Mouse (Mus musculus): ENCODE data around the gene Prtn3.

Gene Prtn3

DNA sequence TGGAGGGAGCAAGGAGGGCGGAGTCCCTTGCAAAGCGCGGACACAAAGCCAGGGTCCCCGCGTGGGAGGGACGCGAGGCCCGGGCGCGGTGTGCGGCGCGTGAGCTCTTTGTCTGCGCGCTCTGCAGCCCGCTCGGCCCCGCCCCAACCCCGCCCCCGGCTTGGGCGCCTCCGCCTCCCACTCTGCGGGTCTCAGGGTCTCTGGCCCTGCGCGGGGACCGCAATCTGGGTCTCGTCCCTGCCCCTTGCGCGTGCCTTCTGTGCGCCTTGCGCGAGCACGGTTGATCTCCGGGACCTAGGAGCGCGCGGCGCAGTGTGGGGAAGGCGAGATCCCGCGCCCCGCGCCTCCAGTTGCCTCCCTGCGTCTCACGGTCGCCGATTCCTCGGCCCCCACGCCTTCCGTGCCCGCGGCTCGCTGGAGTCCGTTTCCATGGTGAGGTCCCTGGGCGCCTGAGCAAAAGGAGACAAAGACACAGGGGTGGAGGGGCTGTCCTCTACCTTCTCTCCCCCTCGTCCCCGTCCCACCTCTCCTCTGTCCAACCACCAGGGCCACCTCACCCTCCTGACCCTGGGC lies at the start of gene Prtn3, which contains the start of gene Plppr3:
Gene Prtn3 (plus strand): TSS at position 187 of the 573 bp plus-strand sequence.
Gene Plppr3 (minus strand): TSS at position 345 of the 573 bp plus-strand sequence.
- DNase-seq (ENCODE audit: low spot score) = peak; percentile 75

DNA sequence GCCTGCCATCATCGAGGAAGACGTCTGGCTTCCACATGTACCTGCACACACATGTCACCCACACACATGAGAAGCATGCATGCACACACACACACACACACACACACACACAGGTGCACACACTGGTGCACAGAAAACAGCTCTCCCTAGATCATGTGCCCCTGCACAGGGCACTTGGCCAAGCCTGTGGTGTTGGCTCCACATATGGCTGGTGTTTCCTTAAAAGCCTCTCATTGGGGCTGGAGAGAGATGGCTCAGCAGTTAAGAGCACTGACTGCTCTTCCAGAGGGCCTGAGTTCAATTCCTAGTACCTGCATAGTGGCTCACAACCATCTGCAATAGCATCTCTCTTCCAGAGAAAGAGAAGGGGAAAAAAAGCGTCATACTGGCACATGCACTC lies 42.7 kb upstream of the Prtn3 start:
- DNase-seq (ENCODE audit: low spot score) = peak; percentile 50

DNA sequence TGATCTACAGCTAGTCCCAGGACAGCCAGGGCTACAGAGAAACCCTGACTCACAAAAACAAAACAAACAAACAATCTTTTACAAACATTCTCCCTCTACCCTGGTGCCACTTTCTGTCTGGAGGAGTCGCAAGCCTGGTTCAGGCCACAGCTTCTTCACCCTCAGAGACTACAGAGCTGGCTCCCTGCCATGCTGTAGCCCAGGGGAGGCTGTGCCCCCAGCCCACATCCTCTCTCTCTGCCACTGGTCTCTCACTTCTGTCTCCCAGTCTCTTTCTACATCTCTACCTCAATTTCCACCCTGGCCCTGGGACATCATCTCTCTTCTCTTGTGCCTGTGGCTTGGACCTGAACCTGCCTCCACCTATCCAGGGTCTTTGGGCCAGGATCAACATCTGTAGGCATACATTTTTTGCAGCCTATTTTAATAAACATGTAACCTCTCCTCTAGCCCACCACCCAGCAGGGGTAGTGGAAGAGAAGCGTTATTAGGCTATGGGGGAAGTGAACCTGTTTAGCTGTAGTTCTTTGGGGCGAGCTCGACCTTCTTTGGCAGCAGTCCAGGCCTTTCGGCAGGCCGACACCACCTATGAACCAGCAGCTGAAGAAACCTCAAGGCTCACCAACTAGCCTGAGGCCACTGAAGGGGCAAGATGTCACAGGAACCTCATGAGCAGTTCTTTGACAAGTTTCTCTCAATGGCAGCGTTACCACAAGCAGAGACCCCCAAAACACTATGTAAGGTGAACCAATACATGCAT lies 42.1 kb upstream of the Prtn3 start:
- no peak for DNase-seq (ENCODE audit: low spot score)

DNA sequence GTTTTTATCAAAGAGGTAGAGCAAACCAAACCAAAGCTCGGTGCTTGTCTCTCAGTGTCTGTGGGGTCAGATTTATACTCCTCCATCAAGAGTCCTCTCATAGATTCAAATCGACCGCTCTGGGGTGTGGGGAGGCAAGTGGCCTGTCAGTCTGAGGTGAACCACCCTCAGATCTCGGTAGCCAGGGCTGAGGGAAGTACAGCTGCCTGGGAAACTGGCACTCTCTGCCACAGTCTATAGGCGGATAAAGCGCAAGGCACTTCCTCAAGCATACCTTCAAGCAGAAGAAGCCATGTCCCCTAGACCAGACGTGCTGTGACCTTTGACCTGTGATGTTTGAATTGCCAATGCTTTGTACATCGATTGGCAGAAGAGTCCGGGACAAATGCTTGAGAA lies 41.5 kb upstream of the Prtn3 start:
- DNase-seq (ENCODE audit: low spot score) = no peak

DNA sequence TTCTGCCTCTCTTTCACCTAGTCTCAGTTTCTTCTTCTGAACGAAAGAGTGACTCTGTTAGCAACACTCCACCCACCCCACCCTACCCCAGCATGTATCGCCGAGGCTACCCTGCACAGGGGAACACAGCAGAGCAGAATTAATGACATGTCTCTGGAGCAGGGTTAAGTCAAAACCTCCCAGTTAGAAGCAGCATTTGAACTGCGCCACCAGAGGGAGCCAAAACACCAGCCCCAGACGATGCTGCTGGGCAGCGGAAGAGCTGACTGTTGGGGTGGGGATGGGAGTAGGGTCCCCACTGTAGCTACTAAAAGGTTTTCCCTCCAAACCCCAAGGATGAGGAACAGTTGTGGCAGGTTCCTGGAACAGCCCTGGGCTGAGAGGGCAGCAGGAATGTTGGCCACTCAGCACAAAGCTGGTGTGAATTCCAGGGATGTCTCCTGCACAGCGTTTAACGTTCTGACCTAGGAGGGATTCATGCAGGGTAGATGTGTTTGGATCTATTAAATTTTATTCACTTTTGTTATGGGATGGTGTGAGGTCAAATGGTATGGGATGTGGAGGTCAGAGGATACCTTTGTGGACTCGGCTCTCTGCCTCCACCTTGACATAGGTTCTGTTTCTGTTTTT lies 39.4 kb upstream of the Prtn3 start:
- DNase-seq (ENCODE audit: low spot score) = peak; percentile 84

DNA sequence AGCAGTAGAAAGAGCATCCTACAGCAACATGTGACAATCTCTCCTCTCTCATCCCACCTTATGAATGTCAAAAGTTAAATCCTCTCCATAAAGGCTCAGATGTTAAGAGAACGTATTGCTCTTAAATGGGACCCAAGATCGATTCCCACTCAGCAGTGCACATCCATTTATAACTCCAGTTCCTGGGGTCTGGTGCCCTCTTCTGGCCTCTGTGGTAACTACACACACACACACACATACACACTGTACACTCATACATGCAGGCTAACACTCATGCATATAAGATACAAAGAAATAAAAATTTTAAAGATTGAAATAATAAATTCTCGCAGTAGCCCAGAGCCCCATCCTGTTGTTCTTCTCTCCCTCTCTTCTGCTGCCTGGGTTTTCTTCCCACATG lies 37.4 kb upstream of the Prtn3 start:
- no peak for DNase-seq (ENCODE audit: low spot score)

DNA sequence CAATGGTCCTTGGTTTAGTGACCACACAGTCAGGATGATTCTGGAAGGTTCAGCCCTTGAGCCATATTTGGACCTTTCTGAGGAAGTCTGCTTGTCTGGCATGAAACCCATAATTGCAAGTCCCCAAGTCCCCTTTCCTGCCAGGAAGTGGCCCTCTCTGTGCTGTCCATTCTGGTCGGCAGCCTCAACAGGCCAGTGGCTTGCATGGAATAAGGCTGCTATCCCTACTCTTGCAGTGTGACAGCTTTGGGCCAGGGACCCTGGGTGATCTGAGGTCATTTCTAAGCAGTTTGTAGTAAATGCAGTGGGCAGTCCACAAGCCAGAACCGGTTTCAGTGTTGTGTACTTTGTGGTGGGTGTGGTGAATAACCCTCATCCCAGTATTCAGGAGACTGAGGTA lies 36.1 kb upstream of the Prtn3 start:
- no peak for DNase-seq (ENCODE audit: low spot score)

DNA sequence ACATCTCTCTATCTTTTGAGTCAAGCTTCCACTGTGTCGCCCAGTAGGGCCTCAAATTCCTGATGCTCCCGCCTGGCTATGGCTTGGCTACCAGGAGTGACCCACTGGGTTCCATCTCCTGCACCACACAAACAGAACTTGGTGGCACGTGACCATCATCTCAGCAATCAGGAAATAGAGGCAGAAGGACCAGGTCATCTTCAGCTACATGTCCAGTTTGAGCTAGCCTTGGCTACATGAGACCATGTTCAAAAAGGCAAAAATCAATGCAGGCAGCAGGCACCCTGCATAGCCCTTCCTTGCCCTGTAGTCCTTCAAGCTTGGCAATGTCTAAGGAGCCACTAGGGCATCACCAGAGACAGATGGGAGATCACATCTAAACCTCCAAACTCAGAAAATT lies 34.2 kb upstream of the Prtn3 start:
- no peak for DNase-seq (ENCODE audit: low spot score)

DNA sequence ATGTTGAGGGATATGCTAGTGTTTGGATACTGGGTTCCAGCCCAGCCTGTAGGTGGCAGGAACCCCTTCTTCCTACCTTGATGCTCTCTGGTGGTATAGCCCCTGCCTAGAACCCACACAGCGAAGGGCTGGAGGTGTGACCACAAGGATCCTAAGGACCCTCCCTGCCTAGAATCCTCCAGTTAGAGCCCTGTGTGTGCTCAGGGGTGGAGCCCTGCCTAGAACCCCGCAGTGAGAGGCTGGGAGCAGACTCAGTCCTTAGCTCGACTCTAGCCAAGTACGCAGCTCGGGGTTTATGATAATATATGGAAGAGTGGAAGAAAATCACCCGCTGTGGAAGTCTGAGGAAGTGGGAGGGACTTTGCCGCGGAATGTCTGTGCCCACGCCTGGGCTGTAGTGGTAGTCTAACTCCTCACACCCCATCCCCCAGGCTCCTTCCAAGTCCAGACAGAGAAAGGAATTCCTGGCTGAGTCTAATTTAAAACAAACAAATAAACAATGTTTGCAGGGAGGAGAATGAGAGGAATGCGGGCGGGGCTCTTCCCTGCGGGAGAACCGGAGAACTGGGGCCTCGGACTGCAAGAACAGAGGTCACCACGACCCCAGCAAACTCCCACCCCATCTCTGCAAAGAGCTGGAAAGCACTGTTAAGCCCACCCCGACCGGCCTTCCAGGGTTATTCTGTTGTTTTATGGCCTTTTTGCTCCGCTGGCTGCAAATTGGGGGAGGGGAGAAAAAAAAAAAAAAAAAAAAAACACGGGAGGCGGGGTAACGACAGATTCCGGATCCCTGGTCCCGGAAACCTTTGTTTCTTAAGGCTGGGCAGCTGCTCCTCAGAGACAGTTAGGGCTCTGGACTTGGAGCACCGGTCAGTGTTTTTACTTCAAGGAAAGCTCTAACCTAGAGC lies 33.4 kb upstream of the Prtn3 start:
- peak; percentile 73 for DNase-seq (ENCODE audit: low spot score)

DNA sequence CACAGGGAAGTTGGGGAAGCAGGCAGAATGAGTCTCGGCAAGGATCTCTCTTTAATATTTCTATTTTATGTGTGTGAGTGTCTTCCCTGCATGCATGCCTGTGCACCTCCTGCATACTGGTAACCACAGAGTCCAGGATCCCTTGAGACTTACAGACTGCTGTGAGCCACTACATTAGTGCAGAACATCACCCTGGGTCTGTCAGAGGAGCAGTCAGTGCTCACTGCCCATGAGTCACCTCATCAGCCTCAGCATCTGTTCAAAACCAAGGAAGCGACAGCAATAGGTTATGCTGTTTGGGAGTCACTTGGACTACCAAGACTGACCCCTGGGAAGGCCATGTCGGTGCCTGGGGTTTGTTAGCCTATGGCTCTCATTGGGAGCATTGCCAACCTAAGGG lies 32.0 kb upstream of the Prtn3 start:
- peak; percentile 74 for DNase-seq (ENCODE audit: low spot score)

DNA sequence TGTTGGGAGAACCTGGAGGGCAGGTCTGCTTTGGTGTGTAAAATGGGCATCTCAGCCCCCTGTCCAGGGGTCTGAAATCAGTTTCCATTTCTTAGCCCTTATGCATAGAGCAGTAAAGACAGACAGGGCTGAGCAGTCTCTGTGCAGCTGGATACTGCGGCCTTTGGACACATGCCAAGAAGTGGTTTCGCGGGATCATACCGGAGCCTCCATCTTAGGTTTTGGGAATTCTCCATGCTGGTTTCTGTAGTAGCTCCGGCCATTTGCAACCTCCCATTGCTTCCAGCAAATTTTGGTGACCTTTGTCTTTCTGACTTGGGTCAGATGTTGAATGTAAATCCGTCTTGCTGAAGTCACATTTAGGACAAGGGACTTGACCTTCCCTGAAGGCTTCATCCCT lies 30.8 kb upstream of the Prtn3 start:
- peak; percentile 74 for DNase-seq (ENCODE audit: low spot score)

DNA sequence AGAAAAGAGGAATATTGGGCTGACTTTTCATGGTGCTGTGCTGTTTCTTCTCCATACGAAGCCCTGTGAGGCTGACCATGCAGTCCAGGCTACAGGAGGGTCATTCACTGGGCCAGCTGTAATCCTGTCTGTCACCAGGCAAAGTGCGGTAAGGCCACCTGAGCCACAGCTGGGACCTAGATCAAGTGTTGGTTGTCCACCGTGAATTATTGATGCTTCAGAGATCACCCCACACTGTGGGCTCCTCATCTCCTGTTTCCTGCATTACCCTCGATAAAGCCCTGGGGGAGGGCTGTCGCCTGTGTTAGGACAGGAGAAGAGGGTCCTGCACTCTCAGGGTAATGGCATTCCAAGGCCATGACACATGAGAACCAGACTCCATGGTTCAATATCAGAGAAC lies 27.7 kb upstream of the Prtn3 start:
- DNase-seq (ENCODE audit: low spot score) = no peak

DNA sequence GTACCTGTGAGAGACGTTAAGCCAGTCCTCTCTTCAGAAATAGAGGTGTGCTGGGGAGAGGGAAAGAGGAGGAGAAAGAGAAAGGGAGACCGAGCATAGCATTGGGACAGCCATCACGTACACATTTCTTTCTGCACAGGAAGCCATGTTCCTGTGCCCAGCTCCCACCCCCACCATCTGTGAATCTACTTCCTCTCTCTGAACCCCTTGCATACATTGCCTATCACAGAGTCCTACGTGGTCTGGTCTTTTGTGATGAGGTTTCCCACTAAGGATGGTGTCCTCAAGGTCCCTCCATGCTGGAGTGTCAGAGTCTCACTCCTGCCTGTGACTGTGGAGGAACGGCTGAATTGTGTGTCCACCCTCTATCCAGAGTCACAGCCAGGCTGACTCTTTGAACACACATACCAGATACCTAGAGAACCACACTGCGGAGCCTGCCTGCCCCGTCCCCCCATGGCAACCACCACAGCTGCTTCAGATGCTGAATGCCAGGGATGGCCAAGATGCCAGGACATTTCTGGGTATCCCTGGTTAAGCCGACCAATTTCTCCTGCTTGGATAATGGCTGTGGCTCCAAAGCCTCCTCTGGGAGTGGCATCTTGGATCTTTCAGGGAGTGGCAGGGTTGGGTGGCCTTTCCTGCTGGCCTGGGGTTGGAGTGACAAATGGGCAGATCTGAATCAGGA lies 24.2 kb upstream of the Prtn3 start:
- DNase-seq (ENCODE audit: low spot score) = no peak

DNA sequence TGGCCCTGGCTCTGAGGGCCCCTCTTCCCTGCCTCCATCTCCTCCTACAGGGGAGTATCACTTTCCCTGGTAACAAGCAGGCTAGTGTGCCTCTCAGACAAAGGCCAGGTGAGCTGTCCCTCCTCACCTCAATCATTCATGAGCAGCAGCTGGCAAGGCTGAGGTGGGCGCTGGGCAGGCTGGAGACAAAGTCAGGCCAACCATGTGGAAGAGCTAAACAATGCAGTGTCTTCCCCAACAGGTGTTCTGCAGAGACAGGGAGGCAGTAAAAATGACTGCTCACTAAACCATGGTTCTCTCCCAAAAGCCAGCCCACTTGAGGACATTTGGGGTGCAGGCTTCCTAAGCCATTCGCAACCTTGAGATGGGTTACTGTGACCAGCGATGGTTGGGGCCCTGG lies 22.6 kb upstream of the Prtn3 start:
- no peak for DNase-seq (ENCODE audit: low spot score)

DNA sequence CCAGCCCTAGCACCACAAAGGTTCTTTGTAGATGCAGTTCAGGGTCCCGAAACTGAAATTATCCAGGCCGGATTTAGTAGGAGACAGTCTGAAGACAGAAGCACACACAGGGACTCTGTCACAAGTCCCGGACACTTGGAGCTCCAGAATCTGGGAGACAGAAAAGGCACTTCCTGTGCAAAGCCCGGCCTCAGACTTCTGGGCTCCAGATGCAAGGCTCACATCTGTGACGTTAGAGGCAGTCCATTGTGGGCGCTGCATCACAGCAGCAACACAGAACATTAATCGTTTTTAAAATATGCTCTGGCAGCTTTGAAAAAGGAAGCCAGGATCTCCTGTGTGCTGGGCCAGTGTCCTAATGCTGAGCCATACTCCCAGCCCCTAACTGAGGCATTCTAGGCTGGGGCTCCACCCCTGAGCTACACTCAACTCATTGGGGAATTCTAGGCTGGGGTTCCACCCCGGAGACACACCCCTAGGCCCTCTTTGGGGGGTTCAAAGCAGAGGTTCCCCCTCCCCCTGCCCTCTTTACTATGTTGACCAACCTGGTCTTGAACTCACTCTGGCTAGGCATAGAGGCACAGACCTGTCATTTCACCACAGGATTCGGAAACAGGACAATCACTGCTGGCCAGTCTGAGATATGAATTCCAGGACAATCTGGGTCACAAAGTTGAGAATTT lies 22.0 kb upstream of the Prtn3 start:
- DNase-seq (ENCODE audit: low spot score) = no peak

DNA sequence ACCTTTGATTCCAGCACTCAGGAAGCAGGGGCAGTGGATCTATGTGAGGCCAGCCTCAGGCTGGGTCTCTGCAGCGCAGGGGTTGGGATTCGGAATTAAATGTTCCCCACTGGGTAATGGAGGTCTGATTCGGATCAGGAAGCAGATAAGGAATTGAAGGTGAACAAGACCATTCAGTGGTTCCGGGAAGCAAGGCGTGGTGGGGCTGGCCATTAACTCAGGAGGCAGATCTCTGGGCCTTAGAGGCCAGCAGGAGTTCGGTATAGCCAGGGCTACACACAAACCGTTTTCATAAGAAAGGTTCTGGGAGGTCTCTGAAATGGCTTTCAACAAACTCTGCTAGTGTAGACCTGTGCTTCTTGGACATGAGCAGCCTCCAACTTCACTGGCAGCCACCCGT lies 21.4 kb upstream of the Prtn3 start:
- no peak for DNase-seq (ENCODE audit: low spot score)

DNA sequence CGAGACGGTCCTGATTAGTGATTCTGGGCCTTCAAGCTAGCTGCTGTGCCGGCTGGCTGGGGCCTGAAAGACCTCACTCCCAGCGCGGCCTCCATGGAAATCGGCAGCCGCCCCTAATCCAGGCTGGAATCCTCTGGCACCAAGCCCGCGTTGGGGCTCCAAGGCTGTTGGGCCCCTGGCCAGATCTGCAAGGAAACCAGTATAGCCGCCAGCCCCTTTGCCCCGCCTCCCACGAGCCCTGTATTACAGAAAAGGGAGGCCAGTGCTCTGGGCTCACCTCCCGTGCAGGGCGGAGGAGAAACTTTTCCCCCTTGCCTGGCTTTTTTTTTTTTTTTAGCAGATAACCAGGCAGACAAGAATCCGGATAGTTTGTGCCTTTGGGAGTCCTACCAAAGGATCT lies 20.9 kb upstream of the Prtn3 start:
- DNase-seq (ENCODE audit: low spot score) = peak; percentile 97

DNA sequence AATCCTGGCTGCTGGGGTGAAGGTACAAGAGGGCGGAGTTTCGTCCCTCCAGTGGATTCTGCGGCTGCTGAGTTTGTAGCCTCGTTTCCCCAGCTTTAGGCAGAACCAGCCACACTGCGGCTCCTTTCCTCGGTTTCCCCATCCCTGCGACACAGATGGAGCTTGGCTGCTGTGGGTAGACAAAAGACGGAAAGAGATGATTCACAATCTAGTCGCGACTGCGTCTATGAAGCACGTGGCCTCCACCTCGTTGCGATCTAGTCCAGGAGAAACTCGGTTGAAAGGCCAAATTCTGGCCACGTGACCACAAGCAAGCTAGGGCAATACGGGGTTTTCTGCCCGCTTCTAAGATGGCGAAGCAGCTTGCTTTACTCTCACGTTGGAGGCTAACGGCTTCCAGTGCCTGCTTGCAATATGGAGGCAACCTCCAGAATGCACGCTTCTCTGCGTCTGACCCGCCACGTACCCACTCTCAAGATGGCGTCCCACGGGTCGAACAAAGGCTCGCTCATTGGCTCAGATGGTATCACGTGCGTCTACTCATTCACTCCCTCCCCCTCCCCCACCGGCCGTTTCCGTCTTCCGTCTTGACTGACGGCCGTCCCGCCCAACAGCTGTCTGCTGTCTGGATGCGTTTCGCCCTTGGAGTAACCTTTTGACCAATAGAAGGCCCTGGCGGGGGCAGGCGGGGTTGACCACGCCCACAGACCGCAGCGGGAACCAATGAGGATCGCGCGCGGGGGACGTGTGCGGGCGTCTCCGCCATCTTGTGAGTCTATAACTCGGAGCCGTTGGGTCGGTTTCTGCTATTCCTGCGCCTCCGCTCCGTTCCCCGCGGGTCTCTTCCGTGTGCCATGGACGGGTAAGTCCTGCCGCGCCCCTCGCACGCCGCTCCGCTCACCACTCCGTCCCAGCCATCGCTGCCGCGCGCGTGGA lies 20.1 kb upstream of the Prtn3 start, which contains the start of gene Ptbp1:
Gene Ptbp1 (plus strand): TSS at position 568 of the 936 bp plus-strand sequence.
- peak; percentile 100 for DNase-seq (ENCODE audit: low spot score)

DNA sequence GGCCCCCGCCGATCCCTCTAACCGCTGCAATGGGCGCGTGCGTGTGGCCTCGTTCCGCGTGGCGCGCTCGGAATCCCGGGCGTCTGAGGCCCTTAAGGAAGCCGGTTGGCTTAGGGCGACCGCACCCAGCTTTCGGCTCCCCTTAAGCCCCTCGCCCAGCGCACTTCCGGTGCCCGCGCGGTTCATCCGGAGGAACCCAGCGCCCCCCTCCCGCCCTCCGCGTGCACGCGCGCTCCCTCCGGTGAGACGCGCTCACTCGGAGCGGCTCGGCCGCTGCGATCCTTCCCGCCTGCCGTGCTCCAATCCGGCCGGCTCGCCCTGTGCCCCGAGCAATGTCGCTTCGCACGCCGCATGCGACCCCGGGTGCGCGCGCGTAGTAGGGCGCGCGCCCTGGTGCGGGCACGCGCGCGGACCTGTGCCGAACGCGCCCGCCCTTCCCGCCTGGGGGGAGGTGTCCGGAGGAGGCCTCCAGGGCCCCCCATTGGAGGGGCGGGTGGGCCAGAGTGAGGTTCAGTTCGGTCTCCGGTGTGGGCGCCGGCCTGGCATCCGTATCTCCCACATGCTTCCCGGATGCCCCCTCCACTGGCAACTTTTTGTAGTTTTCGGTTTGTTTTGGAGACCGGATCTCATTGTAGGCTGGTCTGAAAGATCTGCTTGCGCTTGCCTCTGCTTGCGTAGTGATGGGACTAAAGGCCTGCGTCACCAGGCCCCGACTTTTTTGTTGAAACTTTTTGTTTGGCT lies 19.3 kb upstream of the Prtn3 start:
- peak; percentile 78 for DNase-seq (ENCODE audit: low spot score)
